Mouse (Mus musculus) olfactory bulb, adult 2 months (tissue): Measurements from ENCODE around the gene Tenm4. TPM values are rescaled to one million over a fixed set of nuclear protein-coding genes. Genes with fewer than 3 reads are reported as not detected.

Source experiments
- H3K27ac ChIP-seq: fragments of 200-500 bp; 2 replicates; pipeline ENCODE4 v1.5.1; 2012; ENCODE audit warnings: low read depth, low read length; ENCODE audit not compliant: insufficient read depth
- H3K4me1 ChIP-seq: fragments of 200-500 bp; 2 replicates; pipeline ENCODE4 v1.6.1; 2012; ENCODE audit warnings: low read length; ENCODE audit not compliant: control insufficient read depth, insufficient read depth
- H3K4me3 ChIP-seq: fragments of 200-500 bp; 2 replicates; pipeline ENCODE4 v1.5.1; 2012; ENCODE audit warnings: mild to moderate bottlenecking, low read depth, low read length, moderate library complexity; ENCODE audit not compliant: insufficient read depth
- CTCF ChIP-seq: fragments of 200-500 bp; IDR thresholded peaks from 2 replicates; pipeline ENCODE4 v1.5.1; 2012; ENCODE audit warnings: low read depth, mild to moderate bottlenecking, low read length, moderate library complexity; ENCODE audit not compliant: insufficient read depth
- POLR2A ChIP-seq: fragments of 200-500 bp; IDR thresholded peaks from 2 replicates; pipeline ENCODE4 v1.6.1; 2012; ENCODE audit warnings: mild to moderate bottlenecking, low read depth, low read length, moderate library complexity; ENCODE audit not compliant: insufficient read depth
- WGBS: fragments of 180-500 bp; shearing (Covaris S2); methylation state at CpG from one replicate; pipeline ENCODE4 v1.1.7; 2018; 5-methylcytosine and 5-hydroxymethylcytosine counted together
- polyA plus RNA-seq: library from polyadenylated mRNA; stranded (reverse); fragments of >200 nt; gene quantifications from 2 replicates; pipeline ENCODE4 v1.2.4, GENCODE M21; 2012; ENCODE audit warnings: low replicate concordance; ENCODE audit not compliant: missing spikeins, insufficient read depth, insufficient read length

Gene Tenm4
- polyA plus RNA-seq, 1 experiment = not detected

DNA sequence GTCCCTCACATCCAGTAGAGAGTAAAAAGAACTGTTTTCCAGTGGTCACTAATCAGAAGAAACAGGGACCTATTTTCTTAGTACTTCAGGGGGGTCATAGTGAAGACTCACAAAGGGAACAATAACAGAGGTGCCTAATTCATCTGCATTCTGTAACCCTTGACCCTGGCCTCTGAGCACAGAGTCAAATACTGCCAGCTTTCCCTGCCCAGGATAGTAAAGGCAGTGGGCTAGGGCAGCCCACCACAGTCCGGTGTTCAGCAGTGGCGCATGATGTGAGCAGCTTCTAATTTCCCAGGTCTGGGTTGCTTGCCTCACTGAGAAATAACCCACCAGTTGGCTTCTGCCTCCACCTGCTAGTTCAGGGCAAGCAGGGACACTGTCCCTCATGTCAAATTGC, 221.6 kb downstream of the Tenm4 start:
- no peak overlapping the region for H3K4me3 ChIP-seq
- 94% methylated on average over 2 of the region's 2 CpGs for WGBS
- TF ChIP-seq POLR2A = no peak
- no peak for TF ChIP-seq CTCF
- no peaks in the 10 kb centered on the region for H3K4me1 ChIP-seq
- H3K27ac ChIP-seq = no peak overlapping the region

DNA sequence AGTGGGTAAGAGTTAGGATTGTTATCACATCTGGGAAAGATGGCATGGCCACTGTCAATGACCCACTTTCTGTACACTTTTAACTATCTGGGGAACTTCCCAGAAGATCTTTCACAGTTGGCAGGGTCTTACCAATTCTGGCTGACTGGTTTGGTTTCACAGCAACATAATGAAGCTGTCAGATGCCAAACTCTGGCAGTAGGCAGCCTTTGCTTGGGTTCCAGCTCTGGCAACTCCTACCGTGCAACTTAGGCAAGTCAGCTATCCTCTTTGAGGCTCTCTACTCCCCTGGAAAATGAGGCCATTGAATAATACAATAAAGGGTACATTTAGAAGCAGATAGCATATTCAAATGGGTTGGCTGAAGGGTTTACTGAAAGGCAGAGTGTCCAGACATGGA, 226.9 kb downstream of the Tenm4 start:
- 66% methylated on average over 1 of the region's 1 CpGs for WGBS
- Histone ChIP-seq H3K4me3 (no peak overlapping the region), H3K27ac (no peak overlapping the region), H3K4me1 (peaks cover 5% of the 10 kb centered on the region)
- TF ChIP-seq CTCF (no peak), POLR2A (no peak)

DNA sequence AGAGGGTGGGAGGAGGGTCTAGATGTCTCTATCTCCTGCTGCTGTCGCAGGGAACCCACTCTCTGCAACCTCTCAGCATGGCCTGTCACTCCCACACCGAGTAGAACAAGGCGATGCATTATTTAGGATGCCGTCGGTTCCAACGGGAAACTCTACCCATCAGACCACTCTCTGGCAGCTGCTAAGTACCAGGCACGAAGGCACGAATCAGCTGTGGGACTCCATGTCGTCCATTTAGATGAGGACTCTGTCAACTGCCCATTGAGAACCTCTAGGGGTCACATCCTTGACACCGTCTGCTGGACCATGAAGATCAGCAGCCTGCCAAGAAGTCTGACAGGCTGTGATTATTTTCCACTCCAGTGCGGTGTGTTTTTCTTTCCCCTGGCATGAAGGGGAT, 229.4 kb downstream of the Tenm4 start:
- no peak for TF ChIP-seq POLR2A
- TF ChIP-seq CTCF = no peak
- WGBS = 18% methylated on average over 11 of the region's 11 CpGs
- Histone ChIP-seq H3K4me1 (peaks cover 5% of the 10 kb centered on the region), H3K4me3 (no peak overlapping the region), H3K27ac (0 out of 2 replicates have a peak overlapping the region, but pooled peaks have one; percentile 20)

DNA sequence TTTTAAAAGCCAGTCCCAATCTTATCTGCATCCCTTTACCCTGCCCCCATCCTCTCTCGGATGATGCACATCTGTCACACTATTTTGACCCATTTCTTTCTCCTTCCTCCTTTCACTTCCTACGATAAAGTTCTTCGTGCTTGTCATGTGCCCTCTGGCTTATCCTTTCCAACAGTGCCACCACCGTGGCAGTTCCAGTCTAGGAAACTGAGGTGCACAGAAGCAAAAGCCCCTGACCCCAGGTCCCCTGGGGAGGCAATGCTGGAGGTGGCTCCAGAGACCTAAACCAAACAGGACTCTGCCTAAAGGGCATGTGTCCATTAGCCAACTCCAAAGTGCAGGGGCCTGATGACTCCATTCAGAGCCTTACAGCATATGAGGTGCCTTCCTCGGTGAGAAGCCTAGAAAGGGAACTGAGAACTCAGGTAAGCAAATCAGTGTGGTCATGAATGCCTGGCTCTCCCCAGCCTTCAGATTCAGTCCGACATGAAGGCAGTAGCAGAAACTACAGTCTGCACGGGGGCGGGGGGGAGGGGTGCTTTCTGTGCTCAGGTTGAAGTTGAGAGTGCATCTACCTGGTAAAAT, 235.7 kb downstream of the Tenm4 start:
- H3K4me1 ChIP-seq = peaks cover 13% of the 10 kb centered on the region
- no peak overlapping the region for H3K27ac ChIP-seq
- TF ChIP-seq POLR2A = no peak
- no peak for TF ChIP-seq CTCF
- H3K4me3 ChIP-seq = no peak overlapping the region
- 82% methylated on average over 8 of the region's 8 CpGs for WGBS

DNA sequence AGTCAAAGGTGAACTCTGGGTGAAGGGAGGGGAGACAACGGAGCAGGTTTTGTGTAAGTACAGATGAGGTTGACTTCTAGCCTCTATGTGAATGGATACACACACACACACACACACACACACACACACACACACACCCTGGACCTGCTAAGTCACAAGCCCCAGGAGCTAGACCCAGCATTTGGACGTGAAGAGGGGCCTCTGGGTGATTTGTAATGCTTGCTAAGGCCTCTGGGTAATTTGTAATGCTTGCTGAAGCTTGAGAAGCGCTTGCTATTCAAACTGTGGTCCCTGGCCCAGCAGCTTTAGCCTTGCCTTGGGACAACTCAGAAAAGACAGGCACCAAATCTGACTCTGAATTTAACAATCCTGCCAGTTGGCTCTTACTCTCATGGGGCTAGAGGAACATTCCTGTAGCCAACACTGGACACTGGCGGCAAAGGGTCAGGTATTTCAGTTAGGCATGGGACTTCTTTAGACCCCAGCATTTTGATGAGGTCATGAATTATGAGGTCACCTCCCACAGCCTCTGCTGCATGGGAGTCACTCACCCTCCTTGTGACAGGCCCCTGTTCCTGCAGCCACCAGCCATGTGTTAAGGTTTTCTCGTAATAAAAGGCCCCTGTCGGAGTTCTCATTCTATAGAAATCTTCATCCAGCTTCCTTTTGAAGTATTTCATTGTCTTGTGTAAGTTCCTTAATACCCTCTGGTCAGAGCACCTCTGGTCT, 237.3 kb downstream of the Tenm4 start:
- H3K4me1 ChIP-seq = peaks cover 13% of the 10 kb centered on the region
- 88% methylated on average over 6 of the region's 6 CpGs for WGBS
- no peak overlapping the region for H3K4me3 ChIP-seq
- no peak overlapping the region for H3K27ac ChIP-seq
- TF ChIP-seq POLR2A (no peak), CTCF (no peak)

DNA sequence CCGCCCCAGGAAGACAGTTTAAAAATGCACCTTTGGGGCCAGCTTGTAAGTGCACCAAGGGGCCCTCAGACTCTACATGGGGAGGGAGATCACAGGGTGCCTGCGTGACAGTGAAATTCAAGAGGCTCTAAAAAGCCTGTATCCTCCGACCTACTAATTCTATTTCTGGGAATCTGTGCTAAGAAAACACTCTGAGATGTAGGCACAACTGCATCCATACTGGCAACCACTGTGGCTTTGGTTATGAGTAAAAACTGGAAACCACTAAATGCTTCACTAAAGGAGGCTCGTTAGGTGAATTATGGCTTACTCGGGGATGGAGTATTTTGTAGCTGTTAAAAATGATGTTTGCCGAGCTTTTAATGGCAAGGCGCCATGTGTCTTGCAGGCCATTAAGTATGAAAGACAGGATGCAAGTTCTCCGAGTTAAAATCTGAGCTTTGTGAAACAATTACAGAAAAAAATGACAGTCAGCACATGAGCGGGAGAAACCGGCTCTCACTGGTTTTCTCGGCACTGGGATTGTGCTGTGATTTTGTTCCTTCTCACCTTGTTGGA, 238.4 kb downstream of the Tenm4 start:
- Histone ChIP-seq H3K4me1 (peaks cover 13% of the 10 kb centered on the region), H3K4me3 (no peak overlapping the region), H3K27ac (0 out of 2 replicates have a peak overlapping the region, but pooled peaks have one; percentile 1)
- no peak for TF ChIP-seq POLR2A
- no peak for TF ChIP-seq CTCF
- 66% methylated on average over 11 of the region's 11 CpGs for WGBS

DNA sequence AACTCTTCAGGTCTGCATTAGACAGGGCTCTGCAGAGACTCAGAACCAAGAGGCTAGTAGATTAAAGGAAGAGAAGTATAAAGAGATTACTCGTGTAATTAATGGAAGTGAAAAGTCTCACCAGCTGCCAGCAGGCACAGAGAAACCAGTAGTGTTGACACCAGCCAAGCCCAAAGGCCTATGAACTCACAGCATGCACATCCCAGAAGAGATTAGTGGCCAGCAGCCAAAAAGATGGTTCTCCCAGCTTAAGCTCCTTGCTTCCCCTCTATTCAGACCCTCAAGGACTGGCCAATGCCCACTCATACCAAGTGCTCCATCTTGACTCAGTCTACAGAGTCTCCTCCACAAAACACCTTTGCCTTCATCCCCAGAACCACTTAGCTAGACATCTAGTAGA, 242.8 kb downstream of the Tenm4 start:
- no peak overlapping the region for H3K4me3 ChIP-seq
- H3K27ac ChIP-seq = no peak overlapping the region
- WGBS = 50% methylated on average over 1 of the region's 1 CpGs
- peaks cover 9% of the 10 kb centered on the region for H3K4me1 ChIP-seq
- no peak for TF ChIP-seq POLR2A
- no peak for TF ChIP-seq CTCF

DNA sequence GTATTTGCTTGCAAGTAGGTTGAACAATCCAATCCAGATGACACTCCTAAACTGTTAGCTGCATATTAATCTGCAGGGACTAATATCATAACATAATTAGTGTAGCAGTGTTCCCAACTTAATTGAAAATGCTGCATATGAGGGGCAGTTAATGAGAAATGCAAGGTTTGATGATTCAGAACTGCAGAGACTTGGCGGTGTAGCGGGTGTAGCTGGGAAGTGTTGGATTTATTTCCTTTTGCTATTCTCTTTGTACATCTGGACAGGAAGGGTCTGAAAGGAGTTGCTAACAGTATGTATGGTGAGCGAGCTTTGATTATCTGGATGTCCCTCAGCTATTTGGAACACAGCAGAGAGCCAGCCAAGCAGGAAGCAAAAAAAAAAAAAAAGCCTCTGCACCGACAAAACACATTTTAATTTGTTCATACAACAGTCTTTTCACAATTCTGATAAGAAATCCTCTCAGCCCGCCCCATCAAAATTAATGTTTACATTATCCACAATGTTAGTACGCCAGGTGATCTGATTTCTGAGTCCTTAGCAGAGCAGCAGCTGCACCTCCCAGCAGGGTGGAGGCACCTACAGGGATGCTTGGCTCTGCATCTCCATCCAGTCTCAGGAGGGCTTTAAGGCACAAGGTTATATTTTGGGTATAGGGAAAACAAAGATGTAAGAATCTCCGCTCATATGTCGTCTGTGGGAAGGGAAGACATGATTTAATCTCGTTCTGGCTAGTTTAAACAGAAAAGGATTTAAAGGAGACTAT, 243.4 kb downstream of the Tenm4 start:
- Histone ChIP-seq H3K4me1 (peaks cover 4% of the 10 kb centered on the region; the same call in 1 of the 2 replicates), H3K4me3 (no peak overlapping the region), H3K27ac (no peak overlapping the region)
- TF ChIP-seq CTCF (no peak), POLR2A (no peak)
- 64% methylated on average over 9 of the region's 9 CpGs for WGBS

DNA sequence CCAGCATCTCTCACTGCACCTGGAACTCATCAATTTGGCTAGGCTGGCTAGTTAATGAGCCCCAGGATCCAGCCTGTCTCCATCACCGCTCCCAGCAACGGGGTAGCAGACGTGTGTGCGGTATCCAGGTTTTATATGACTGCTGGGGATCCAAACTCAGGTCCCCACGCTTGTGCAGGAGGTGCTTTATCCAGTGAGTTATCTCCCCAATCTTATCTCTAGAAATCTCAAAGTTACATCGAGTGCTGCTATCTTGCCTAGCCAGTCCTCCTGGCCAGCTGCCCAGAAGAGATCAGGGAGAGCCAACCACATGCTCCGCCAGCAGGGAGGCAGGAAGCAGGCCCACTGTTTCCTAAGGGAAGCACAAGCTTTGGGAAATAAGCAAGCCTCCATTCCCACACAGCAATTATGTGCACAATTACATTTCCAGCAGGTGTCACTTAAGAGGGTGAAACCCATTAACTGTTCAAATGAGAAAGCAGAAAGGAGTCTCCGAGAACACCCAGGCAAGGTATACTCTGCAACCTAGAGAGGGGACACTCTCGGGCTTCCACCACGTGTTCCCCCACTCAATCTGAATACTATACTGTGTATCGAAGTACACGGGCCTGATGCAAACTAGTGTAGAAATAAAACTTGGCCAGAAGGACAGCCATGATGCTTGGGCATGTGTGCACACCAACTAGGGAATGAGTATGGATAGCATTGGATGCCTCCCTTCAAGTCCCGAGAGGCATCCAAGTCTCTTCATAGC, 246.4 kb downstream of the Tenm4 start:
- WGBS = 67% methylated on average over 13 of the region's 13 CpGs
- Histone ChIP-seq H3K27ac (no peak overlapping the region), H3K4me3 (no peak overlapping the region), H3K4me1 (peaks cover 7% of the 10 kb centered on the region; the same call in 1 of the 2 replicates)
- TF ChIP-seq CTCF = no peak
- TF ChIP-seq POLR2A = no peak
